Mouse (Mus musculus): Measurements from ENCODE around the gene Hpse2. TPM values are rescaled to one million over a fixed set of nuclear protein-coding genes. Genes with fewer than 3 reads are reported as not detected.

Gene Hpse2
- polyA plus RNA-seq, 2 experiments = 4.0 to 5.6 TPM

DNA sequence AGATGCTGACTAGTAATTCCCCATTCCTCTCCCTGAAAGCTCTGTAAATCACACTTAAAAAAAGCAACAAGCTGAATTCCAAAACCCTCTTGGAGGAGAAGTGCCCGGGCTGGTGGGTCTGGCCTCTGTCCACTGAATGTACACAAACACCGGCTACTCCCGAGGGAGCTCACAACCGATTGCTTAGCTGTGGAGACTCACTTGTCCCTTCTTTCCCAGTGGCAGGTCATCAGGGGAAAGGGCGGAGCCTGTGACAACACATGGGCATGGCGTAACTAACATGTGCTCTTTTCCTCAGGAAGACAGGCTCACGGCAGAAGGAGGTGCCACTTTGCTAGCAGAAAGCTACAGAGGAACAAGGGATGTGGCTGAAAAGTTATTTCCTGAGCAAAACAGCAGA lies 483.4 kb downstream of the Hpse2 start:
- Histone ChIP-seq H3K4me1 (ENCODE audit: control insufficient read depth, insufficient read depth, low read length) (no peaks in the 10 kb centered on the region), H3K4me2 (replicated peaks; ENCODE audit: low read depth, low read length, severe bottlenecking) (no peak overlapping the region), H3K36me3 (ENCODE audit: control insufficient read depth, insufficient read depth, low read length) (no peaks in the 10 kb centered on the region), H3K27ac (replicated peaks; ENCODE audit: low read depth, low read length) (no peak overlapping the region), H3K9me3 (ENCODE audit: control insufficient read depth, low read length) (no peaks in the 10 kb centered on the region), H3K9ac (ENCODE audit: low read depth, low read length, severe bottlenecking) (no peak overlapping the region), H3K4me3 (replicated peaks; ENCODE audit: low read length) (no peak overlapping the region), H3K27me3 (ENCODE audit: control insufficient read depth, insufficient read depth, low read length) (no peaks in the 10 kb centered on the region)
- no peak for ATAC-seq (ENCODE audit: low FRiP score, low read depth)
- WGBS = 52% methylated on average over 7 of the region's 7 CpGs
- no peak for DNase-seq (ENCODE audit: low spot score)
- no peak for TF ChIP-seq POLR2A (IDR thresholded peaks at IDR 0.05; ENCODE audit: borderline replicate concordance, extremely low read depth, insufficient read depth, insufficient read length)

DNA sequence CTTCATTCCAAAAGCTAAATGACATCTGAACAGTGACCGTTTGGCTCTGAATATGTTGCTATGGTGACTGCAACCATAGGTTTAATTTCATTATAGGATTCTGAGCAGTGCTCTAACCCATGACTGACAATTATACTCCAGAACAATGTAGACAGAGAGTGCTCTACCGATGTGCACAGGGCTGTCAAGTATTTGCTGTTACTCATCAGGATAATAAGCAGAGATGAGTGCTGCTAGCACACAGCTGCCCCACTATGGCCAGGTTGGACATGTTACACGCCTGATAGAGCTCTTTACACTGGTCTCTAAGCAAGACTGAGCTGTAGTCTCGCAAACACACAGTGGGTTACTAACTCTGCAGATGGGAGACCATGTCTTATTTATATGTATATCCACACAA lies 483.9 kb downstream of the Hpse2 start:
- no peak overlapping the region for H3K27ac ChIP-seq (replicated peaks; ENCODE audit: low read depth, low read length)
- no peak for ATAC-seq (ENCODE audit: low FRiP score, low read depth)

DNA sequence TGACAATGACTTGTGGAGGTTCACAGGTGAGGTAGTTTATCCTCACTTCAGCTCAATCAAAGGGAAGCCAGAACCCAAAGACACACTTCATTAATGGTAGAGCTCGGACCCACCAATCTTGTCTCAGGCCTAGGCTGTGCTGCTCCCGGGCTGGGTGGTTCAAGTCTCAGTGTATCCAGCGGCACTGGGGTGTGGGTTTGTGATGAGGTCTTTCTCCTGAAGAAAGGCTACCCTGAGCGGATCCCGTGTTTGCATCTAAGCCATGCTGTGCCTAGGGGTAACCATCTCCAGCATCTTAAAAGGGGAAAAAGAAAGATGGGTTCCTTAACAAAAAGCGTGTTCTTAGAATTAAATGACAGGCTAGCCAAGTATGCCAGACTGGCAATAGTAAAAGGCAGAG lies 484.3 kb downstream of the Hpse2 start:
- TF ChIP-seq POLR2A (IDR thresholded peaks at IDR 0.05; ENCODE audit: borderline replicate concordance, extremely low read depth, insufficient read depth, insufficient read length) = no peak
- H3K27ac ChIP-seq (replicated peaks; ENCODE audit: low read depth, low read length) = no peak overlapping the region
- H3K4me2 ChIP-seq (replicated peaks; ENCODE audit: low read depth, low read length, severe bottlenecking) = no peak overlapping the region
- no peak overlapping the region for H3K9ac ChIP-seq (ENCODE audit: low read depth, low read length, severe bottlenecking)
- DNase-seq (ENCODE audit: low spot score) = no peak
- no peak for ATAC-seq (ENCODE audit: low FRiP score, low read depth)
- H3K27me3 ChIP-seq (ENCODE audit: control insufficient read depth, insufficient read depth, low read length) = no peaks in the 10 kb centered on the region
- no peaks in the 10 kb centered on the region for H3K4me1 ChIP-seq (ENCODE audit: control insufficient read depth, insufficient read depth, low read length)
- WGBS = 88% methylated on average over 6 of the region's 6 CpGs
- H3K36me3 ChIP-seq (ENCODE audit: control insufficient read depth, insufficient read depth, low read length) = no peaks in the 10 kb centered on the region
- H3K4me3 ChIP-seq (replicated peaks; ENCODE audit: low read length) = no peak overlapping the region
- H3K9me3 ChIP-seq (ENCODE audit: control insufficient read depth, low read length) = no peaks in the 10 kb centered on the region

More for the DNA sequence above, 483.9 kb downstream of the Hpse2 start:
- Histone ChIP-seq H3K4me2 (replicated peaks; ENCODE audit: low read depth, low read length, severe bottlenecking) (no peak overlapping the region), H3K9ac (ENCODE audit: low read depth, low read length, severe bottlenecking) (no peak overlapping the region), H3K4me1 (ENCODE audit: control insufficient read depth, insufficient read depth, low read length) (no peaks in the 10 kb centered on the region), H3K36me3 (ENCODE audit: control insufficient read depth, insufficient read depth, low read length) (no peaks in the 10 kb centered on the region), H3K4me3 (replicated peaks; ENCODE audit: low read length) (no peak overlapping the region), H3K27me3 (ENCODE audit: control insufficient read depth, insufficient read depth, low read length) (no peaks in the 10 kb centered on the region), H3K9me3 (ENCODE audit: control insufficient read depth, low read length) (no peaks in the 10 kb centered on the region)
- WGBS = 77% methylated on average over 4 of the region's 4 CpGs
- TF ChIP-seq POLR2A (IDR thresholded peaks at IDR 0.05; ENCODE audit: borderline replicate concordance, extremely low read depth, insufficient read depth, insufficient read length) = no peak
- DNase-seq (ENCODE audit: low spot score) = no peak

DNA sequence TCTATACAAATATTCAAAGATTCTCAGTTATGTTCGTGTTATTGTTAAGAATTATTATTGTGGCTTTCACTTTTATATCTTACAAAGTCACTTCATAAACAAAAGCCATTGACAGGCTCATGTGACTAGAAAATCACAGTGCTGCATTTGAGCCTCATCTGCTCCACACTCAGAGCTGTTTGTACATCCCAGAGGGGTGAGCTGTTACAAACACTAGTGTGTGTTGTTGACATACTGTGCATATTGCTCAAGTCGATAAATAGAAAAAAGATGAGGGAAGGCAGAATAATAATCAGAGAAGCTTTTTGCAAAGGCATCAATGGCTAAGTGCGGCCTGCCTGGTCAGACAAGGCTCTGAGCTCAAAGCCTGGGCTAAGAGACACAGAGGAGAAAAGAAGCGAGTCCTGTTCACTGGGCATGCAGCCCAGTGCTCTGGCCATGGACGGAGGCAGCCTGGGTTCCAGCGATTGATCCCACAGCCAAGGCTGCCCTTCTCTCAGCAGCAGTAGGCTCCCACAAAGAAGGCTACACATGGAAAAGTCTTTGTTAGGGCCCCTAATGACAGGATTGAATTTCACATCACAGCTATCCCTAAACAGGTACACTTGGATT lies 485.6 kb downstream of the Hpse2 start:
- Histone ChIP-seq H3K36me3 (ENCODE audit: control insufficient read depth, insufficient read depth, low read length) (no peaks in the 10 kb centered on the region), H3K9me3 (ENCODE audit: control insufficient read depth, low read length) (no peaks in the 10 kb centered on the region), H3K4me2 (replicated peaks; ENCODE audit: low read depth, low read length, severe bottlenecking) (no peak overlapping the region), H3K4me1 (ENCODE audit: control insufficient read depth, insufficient read depth, low read length) (no peaks in the 10 kb centered on the region), H3K27ac (replicated peaks; ENCODE audit: low read depth, low read length) (no peak overlapping the region), H3K9ac (ENCODE audit: low read depth, low read length, severe bottlenecking) (no peak overlapping the region), H3K27me3 (ENCODE audit: control insufficient read depth, insufficient read depth, low read length) (no peaks in the 10 kb centered on the region), H3K4me3 (replicated peaks; ENCODE audit: low read length) (no peak overlapping the region)
- ATAC-seq (ENCODE audit: low FRiP score, low read depth) (no peak), DNase-seq (ENCODE audit: low spot score) (no peak)
- no peak for TF ChIP-seq POLR2A (IDR thresholded peaks at IDR 0.05; ENCODE audit: borderline replicate concordance, extremely low read depth, insufficient read depth, insufficient read length)
- WGBS = 63% methylated on average over 6 of the region's 6 CpGs

DNA sequence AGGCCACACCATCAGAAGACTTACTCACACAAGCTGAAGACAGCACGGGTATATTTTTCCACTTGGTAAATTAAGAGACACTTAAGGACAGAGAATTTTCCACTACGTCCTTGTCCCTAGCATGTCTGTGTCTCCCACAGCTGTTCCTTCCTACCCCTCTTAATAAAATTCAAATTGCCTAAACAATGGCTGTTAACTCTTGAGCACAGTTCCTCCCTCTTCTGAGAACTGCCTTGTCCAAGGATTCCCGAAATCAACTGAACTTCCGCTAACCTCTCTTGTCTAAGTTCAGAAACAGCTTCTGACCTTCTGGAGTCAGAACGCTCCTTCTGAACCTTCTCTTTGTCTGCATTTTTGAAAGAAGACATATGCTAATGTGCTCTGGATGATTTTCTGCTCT lies 496.6 kb downstream of the Hpse2 start:
- 66% methylated on average over 5 of the region's 5 CpGs for WGBS
- Histone ChIP-seq H3K27me3 (ENCODE audit: control insufficient read depth, insufficient read depth, low read length) (no peaks in the 10 kb centered on the region), H3K4me3 (replicated peaks; ENCODE audit: low read length) (no peak overlapping the region), H3K9ac (ENCODE audit: low read depth, low read length, severe bottlenecking) (no peak overlapping the region), H3K27ac (replicated peaks; ENCODE audit: low read depth, low read length) (no peak overlapping the region), H3K9me3 (ENCODE audit: control insufficient read depth, low read length) (no peaks in the 10 kb centered on the region), H3K4me1 (ENCODE audit: control insufficient read depth, insufficient read depth, low read length) (no peaks in the 10 kb centered on the region), H3K36me3 (ENCODE audit: control insufficient read depth, insufficient read depth, low read length) (no peaks in the 10 kb centered on the region), H3K4me2 (replicated peaks; ENCODE audit: low read depth, low read length, severe bottlenecking) (no peak overlapping the region)
- ATAC-seq (ENCODE audit: low FRiP score, low read depth) (no peak), DNase-seq (ENCODE audit: low spot score) (no peak)
- no peak for TF ChIP-seq POLR2A (IDR thresholded peaks at IDR 0.05; ENCODE audit: borderline replicate concordance, extremely low read depth, insufficient read depth, insufficient read length)

DNA sequence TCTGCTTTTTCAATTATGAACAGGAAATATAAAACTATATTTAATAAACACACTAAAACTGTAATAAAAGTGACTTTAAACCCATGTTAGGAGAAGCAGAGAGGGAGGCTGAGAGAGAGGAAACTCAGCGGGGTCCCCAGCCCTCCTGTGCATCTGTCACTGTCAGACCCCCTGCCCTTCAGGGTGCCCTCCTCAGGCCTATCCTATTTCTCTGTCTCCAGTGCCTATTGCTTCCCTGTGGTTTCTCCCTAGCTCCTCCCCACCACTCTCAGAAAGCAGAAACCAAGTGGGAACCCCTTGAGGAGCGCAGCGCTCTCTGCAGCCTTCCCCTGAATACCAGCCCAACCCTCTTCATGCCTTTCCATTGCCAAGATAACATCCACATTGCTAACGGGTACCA lies 510.5 kb downstream of the Hpse2 start:
- Histone ChIP-seq H3K4me1 (ENCODE audit: control insufficient read depth, insufficient read depth, low read length) (no peaks in the 10 kb centered on the region), H3K4me2 (replicated peaks; ENCODE audit: low read depth, low read length, severe bottlenecking) (no peak overlapping the region), H3K27ac (replicated peaks; ENCODE audit: low read depth, low read length) (no peak overlapping the region), H3K4me3 (replicated peaks; ENCODE audit: low read length) (no peak overlapping the region), H3K9ac (ENCODE audit: low read depth, low read length, severe bottlenecking) (no peak overlapping the region), H3K27me3 (ENCODE audit: control insufficient read depth, insufficient read depth, low read length) (no peaks in the 10 kb centered on the region), H3K36me3 (ENCODE audit: control insufficient read depth, insufficient read depth, low read length) (no peaks in the 10 kb centered on the region), H3K9me3 (ENCODE audit: control insufficient read depth, low read length) (no peaks in the 10 kb centered on the region)
- no peak for TF ChIP-seq POLR2A (IDR thresholded peaks at IDR 0.05; ENCODE audit: borderline replicate concordance, extremely low read depth, insufficient read depth, insufficient read length)
- 71% methylated on average over 4 of the region's 4 CpGs for WGBS
- ATAC-seq (ENCODE audit: low FRiP score, low read depth) (no peak), DNase-seq (ENCODE audit: low spot score) (no peak)

Data from limb, embryonic 14.5 days (tissue).